Mouse (Mus musculus) CD8-positive naive resting alpha-beta T cell, adult 2 months (primary cell): ENCODE results near the gene Gpr158.

Experiments used
- DNase-seq, 2 experiments: peaks; one replicate each; pipeline ENCODE4 v3.0.0; 2022; ENCODE audit warnings: low read depth in 2 of 2, low spot score in 2 of 2

The Gpr158 gene

GRCm38 (mm10) chr2:21619180-21619579 is 251.8 kb downstream of the Gpr158 start:
- DNase-seq = no peak

GRCm38 (mm10) chr2:21632136-21632535 is 264.8 kb downstream of the Gpr158 start:
- DNase-seq = no peak

GRCm38 (mm10) chr2:21665721-21666120 is 298.4 kb downstream of the Gpr158 start:
- DNase-seq = no peak

- no peak for DNase-seq
These were observed 308.9 kb downstream of the Gpr158 start for GRCm38 (mm10) chr2:21676084-21676838.

GRCm38 (mm10) chr2:21676839-21677123 is 309.4 kb downstream of the Gpr158 start:
- DNase-seq = no peak

GRCm38 (mm10) chr2:21680735-21681270 is 313.5 kb downstream of the Gpr158 start:
- no peak for DNase-seq

- no peak for DNase-seq
These were observed 317.4 kb downstream of the Gpr158 start for GRCm38 (mm10) chr2:21684736-21685135.

- DNase-seq = no peak
These were observed 325.8 kb downstream of the Gpr158 start for GRCm38 (mm10) chr2:21693128-21693527.

- DNase-seq = no peak
These were observed 326.7 kb downstream of the Gpr158 start for GRCm38 (mm10) chr2:21693807-21694594.

GRCm38 (mm10) chr2:21728075-21728474 is 360.7 kb downstream of the Gpr158 start:
- DNase-seq = no peak

GRCm38 (mm10) chr2:21783721-21784120 is 416.4 kb downstream of the Gpr158 start:
- DNase-seq = no peak

- DNase-seq = no peak
These were observed 425.8 kb downstream of the Gpr158 start for GRCm38 (mm10) chr2:21793156-21793555.

GRCm38 (mm10) chr2:21799616-21800015 is 432.3 kb downstream of the Gpr158 start:
- no peak for DNase-seq

GRCm38 (mm10) chr2:21800045-21800444 is 432.7 kb downstream of the Gpr158 start:
- DNase-seq = no peak

GRCm38 (mm10) chr2:21808510-21808909 is 441.2 kb downstream of the Gpr158 start:
- no peak for DNase-seq

GRCm38 (mm10) chr2:21810431-21810830 is 443.1 kb downstream of the Gpr158 start:
- DNase-seq = no peak

GRCm38 (mm10) chr2:21864061-21864460 is 496.7 kb downstream of the Gpr158 start:
- DNase-seq = no peak
